Mouse (Mus musculus) cerebellum, adult 9-11 months (tissue): ENCODE measurements at regions not wholly inside any gene's neighbourhood (a gene's known extent, or its start where the extent isn't known, plus 50 kb on each side); places are given as distances from the start of the nearest gene placed in this dataset.

Experiments
- DNase-seq: peaks from one replicate; pipeline ENCODE4 v3.0.0; 2022

DNA sequence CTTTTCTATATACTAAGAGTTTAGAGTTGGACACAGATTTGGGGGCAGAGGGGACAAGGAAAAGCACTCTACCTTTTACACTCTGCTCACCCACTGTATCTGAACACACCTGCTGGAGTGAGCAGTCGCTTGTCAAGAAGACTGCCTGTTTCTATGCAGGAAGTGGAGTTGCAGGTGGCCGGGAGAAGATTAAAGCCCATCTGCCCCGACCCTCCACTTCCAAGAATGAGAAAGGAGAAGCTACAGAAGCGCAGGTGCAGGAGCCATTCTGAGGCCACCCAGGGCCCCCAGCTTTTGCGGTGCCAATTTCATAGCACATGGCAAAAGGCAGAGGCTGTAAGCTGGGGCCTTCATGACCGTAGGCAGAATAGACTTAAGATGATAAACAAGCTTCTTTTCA is 108.4 kb upstream of the Atp6ap2 start:
- DNase-seq = no peak

DNA sequence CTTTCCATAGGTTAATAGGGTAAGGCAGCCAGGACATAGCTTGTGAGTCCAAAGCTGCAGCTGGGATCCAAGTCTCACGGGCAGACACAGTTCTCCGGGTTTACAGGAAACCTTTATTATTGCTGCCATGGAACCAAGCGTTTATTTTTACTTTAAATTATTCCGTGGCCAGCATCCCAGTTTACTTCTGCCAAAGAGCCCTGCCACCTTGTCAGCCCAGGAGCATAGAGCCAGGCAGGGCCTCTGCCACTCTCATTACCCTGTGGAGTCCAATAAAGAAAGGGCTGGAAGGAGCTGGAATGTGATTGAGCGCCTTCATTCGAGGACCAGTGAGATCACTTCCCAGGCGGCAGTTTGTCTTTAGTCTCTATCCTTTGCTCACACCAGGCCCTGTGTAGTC is 96.6 kb upstream of the Atp6ap2 start:
- no peak for DNase-seq

DNA sequence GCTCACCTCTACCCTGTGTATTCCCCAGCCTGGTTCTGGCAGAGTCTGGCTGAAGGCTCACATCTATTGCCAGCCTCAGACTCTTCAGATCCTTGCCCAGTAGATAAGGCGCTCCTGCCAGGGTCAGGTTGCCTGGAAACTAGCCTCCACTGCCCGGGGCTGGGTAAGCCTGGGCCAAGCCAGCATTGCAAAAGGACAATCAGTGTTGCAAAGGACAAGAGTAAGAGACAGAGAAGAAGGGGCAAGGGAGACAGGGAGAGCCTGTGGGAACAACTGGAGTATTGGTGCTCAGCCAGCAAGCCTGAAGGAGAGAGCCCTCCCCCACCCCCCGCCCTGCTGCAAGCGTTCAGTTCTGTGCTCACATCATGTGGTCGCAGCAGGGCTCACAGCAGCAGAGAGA is 94.4 kb upstream of the Atp6ap2 start:
- DNase-seq = no peak

DNA sequence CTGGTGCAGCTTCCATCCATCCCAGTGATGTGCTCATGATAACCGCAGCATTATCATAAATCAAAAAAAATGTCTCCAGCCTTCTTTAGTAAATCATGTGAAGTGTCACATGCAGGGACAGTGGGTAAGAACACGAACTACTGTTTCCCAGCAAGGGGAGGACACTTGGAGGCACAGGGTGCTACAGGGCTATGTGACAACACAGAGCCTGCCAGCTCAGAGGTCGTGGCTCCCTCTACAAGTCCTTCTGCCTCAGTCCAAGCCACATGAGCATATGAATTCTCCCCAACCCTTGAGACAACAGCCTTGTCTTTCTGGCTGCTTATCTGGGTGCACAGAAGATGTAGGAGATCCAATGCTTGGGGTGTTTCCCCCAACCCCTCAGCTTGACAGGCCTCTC is 93.7 kb upstream of the Atp6ap2 start:
- no peak for DNase-seq

DNA sequence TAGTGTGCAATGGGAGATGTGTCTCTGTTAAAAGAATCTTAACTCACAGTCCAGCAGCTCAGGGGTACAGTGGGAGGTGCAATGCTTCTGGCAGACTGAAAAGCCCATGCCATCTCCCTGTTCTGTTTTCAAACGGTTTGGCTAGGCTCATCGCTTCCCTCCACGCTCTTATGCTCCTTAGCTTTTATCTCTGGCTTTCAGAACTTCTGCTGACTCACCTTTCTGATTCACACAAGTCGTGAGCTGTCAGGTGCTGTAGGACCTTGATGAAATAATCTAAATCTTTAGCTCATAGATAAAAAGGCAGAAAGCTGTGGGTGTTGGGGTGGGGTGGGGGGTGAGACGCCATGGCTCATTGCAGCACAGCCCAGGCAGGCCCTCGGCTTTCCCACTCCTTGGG is 93.1 kb upstream of the Atp6ap2 start:
- no peak for DNase-seq

DNA sequence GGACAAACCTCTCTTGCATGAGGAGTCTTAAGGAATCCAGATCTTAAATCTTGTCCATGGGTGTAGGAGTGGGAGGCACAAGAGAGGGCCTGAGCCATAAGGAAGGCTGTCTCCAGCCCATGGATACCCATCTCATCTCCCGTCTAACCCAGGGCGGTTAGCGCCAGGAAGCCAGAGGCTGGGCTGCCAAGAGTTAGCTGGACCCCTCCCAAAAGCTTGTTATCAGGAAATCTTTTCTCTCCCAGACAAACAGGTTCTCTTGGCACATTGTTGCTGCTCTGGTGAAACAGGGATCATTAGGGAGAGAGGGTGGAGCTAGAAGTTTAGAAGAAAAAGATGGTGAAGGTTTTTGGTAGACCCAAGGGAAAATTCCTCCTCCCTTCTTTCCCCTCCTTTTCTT is 87.0 kb upstream of the Atp6ap2 start:
- no peak for DNase-seq

DNA sequence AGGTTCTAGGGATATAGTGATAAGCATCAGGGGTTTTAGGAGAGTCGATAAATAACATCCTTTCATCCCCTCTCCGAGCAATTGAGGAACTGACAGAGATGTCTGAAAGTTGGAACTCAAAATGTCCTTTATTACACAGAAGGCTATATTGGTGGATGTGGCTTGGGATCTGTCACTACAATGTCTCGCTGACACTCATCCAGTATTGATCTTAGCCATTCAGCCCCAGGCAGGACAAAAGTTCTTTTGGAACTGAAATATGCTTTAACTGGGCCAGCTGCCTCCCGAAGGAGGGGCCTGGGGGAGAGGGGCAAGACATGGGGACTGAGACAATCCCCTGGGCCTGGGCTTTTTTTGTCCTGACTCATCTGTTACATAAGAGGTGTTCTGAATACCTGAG is 85.2 kb upstream of the Atp6ap2 start:
- no peak for DNase-seq

DNA sequence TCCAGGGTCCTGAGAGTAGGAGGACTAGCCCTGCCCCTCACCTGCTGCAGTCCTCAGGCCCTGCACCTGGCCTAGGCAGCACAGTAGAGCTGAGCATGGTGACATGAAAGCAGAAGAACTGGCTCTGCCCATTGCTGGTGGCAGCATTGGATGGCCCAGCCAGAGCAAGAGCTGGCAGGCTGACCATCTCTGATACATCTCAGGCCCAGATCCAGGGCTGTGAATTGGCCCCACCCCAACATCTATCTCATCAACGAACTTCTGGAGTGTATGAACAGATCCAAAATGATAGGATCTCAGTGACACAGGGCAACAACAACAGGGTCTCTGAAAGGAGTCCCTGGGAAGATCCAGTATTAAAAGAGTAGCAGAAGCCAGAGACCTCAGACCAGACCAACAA is 84.0 kb upstream of the Atp6ap2 start:
- no peak for DNase-seq

DNA sequence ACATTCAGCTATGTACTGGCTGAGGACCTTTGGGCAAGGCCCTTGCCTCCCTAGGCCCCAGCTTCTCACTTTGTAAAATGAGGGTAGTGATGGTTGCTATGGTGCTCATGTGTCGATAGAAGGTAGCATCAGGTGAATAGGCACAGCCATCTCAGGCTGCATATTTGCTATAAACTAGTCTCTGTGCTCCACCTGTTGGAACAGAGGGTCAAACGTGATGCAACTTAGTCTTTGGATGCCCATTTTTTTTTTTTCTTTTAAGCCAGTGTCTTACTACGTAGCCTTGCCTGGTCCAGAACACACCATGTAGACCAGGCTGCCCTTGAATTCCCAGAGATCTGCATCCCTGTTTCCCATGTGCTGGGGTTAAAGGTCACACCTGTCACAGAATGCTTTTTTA is 76.5 kb upstream of the Atp6ap2 start:
- no peak for DNase-seq

DNA sequence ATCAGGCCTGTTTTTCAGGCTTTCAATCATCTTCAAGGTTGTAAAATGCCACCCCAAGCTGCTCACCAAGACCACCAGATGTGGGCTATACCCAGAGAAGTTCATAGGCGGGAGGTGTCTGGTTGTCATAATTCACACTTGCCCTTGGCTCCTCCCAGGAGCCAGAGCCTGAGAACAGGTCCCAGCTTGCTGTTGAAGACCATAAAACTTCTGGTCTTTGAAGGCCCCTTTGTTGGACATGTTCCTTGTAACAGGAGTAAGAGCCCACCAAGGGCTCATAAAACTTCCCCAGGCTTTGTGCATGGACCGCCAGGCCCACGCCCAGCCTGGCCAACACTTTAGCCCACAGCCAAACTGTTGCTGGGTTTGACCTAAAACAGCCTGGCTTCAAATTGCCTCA is 62.6 kb upstream of the Atp6ap2 start:
- DNase-seq = no peak

DNA sequence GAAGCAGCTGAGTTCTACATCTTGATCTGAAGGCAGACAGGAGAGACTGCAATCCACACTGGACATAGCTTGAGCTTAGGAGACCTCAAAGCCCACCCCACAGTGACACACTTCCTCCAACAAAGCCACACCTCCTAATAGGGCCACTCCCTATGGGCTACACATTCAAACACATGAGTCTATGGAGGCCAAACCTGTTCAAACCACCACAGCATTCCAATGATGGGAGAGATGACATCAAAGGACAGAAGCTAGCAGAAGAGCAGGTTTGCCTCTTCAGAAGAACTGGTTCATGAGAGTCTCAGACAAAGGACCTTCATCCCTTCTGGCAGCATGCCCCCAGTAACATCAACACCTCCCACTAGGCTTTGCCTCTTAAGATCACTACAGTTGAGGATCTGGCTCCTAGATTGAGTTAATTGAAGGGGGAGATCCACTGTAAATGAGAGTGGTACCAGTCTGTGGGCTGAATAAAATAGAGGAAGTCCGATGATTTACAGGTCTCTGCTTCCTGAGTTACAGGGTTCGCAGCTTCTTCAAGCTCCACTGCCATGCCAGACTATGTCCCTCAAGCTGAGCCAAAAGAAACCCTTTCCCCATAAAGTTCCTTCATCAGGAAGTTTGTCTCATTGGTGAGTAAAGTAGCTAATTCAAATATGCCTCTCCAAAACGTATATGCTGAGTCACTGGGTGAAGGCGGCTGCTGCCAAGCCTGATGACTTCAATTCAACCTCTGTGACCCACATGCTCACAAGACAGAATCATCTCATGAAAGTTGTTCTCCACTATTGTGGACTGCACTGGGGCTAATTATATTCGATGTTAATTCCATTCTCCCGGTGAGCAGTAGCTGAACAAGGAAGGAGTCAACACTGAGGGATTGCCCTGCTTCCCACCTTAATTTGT is 56.9 kb upstream of the Atp6ap2 start:
- no peak for DNase-seq
